Mouse (Mus musculus): ENCODE measurements around the gene Tmed6. TPM values are rescaled to one million over a fixed set of nuclear protein-coding genes. Genes with fewer than 3 reads are reported as not detected.

Gene Tmed6
- total RNA-seq, 2 experiments from 2014 or later, result not detected

GRCm38 (mm10) chr8:107023479-107023878, 42.0 kb downstream of the Tmed6 start:
- intact Hi-C loops (cut with DNase I), result no loop called here
- DNase-seq, result no peak

GRCm38 (mm10) chr8:107014915-107015314, 50.5 kb downstream of the Tmed6 start:
- intact Hi-C loops (cut with DNase I), result no loop called here
- no peak for DNase-seq

- intact Hi-C loops (cut with DNase I), result no loop called here
- no peak for DNase-seq
Measured at GRCm38 (mm10) chr8:107012666-107013065, 52.8 kb downstream of the Tmed6 start.

Small RNA genes within 50 kb of the gene (microRNA-seq; reads per million reads assigned to microRNA genes)
- 0.81 to 1.3 reads per million in 2 experiments for gene Mir7075

Other genes with a start within 250 kb of the Tmed6 start
- gene Has3, start 195.4 kb downstream of the Tmed6 start, total RNA-seq (2021), result 1 to 10 TPM; 1.2 to 1.9 TPM
- gene Utp4, start 172.0 kb downstream of the Tmed6 start, total RNA-seq (2021), result 10 to 100 TPM; 19.2 to 23.0 TPM
- 10 to 100 TPM; 19.9 to 21.0 TPM for gene Sntb2, start 129.9 kb downstream of the Tmed6 start, total RNA-seq (2021)
- 10 to 100 TPM; 55.6 to 59.1 TPM for gene Vps4a, start 34.4 kb downstream of the Tmed6 start, total RNA-seq (2021)
- gene Pdf, start 17.0 kb downstream of the Tmed6 start, total RNA-seq (2021), result 10 to 100 TPM; 49.4 to 49.6 TPM
- 10 to 100 TPM; 18.6 to 18.9 TPM for gene Cog8, start 9.0 kb downstream of the Tmed6 start, total RNA-seq (2021)
- gene Nip7, start 8.8 kb downstream of the Tmed6 start, total RNA-seq (2021), result 10 to 100 TPM; 19.5 to 24.2 TPM
- 10 to 100 TPM; 14.4 to 15.0 TPM for gene Terf2, start 30.9 kb upstream of the Tmed6 start, total RNA-seq (2021)
- gene Cyb5b, start 85.0 kb upstream of the Tmed6 start, total RNA-seq (2021), result 10 to 100 TPM; 35.0 to 39.5 TPM
- 10 to 100 TPM; 36.5 to 36.6 TPM for gene Nfat5, start 227.8 kb upstream of the Tmed6 start, total RNA-seq (2021)